Mouse (Mus musculus): ENCODE measurements around the gene Tnrc18. TPM values are rescaled to one million over a fixed set of nuclear protein-coding genes. Genes with fewer than 3 reads are reported as not detected.

Tnrc18 gene
- total and polyA plus RNA-seq, 2 experiments = 4.0 to 17.8 TPM

- Histone ChIP-seq H3K9ac (ENCODE audit: low read depth, low read length) (no peak overlapping the region), H3K79me2 (ENCODE audit: control insufficient read depth, insufficient read depth, low read length) (no peaks in the 10 kb centered on the region), H3K27me3 (ENCODE audit: control insufficient read depth, insufficient read depth, low read length) (no peaks in the 10 kb centered on the region), H3K27ac (replicated peaks; ENCODE audit: insufficient read depth, low read depth, low read length) (no peak overlapping the region), H3K36me3 (ENCODE audit: control insufficient read depth, insufficient read depth, low read length) (peaks cover 44% of the 10 kb centered on the region), H3K4me3 (ENCODE audit: insufficient read depth, low read depth, low read length) (no peak overlapping the region), H3K4me1 (ENCODE audit: control insufficient read depth, insufficient read depth, low read length) (no peaks in the 10 kb centered on the region)
- no peak for TF ChIP-seq POLR2A (IDR thresholded peaks at IDR 0.05; ENCODE audit: extremely low read depth, insufficient read depth, low read length)
- TF ChIP-seq CTCF (IDR thresholded peaks at IDR 0.05; ENCODE audit: low read depth, low read length) = no peak
- no peak for DNase-seq (ENCODE audit: extremely low read depth, low read depth, low spot score)
- 97% methylated on average over 16 of the region's 16 CpGs for WGBS
Measured at GRCm38 (mm10) chr5:142728301-142728700, 89.2 kb downstream of the Tnrc18 start.

DNA sequence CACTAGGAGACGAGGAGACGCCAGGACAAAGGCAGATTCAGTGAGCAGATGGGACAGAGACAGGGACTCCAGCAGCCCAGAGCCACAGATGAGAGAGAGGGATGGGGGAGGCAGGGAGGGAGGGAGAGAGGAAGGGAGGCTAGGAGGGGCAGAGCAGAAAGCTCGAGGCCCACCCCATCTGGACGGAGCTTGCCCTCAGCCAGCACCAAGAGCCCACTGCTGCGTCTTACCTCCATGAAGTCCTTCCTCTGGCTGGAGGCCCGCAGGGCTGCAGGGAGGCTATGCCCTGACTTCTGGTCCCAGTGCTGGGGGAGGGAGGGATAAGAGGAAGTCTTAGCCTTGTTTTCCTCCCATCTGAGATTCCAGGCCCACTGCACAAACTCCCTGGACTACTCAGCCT is 90.7 kb downstream of the Tnrc18 start:
- Histone ChIP-seq H3K27me3 (ENCODE audit: control insufficient read depth, insufficient read depth, low read length) (no peaks in the 10 kb centered on the region), H3K4me3 (ENCODE audit: insufficient read depth, low read depth, low read length) (no peak overlapping the region), H3K9ac (ENCODE audit: low read depth, low read length) (no peak overlapping the region), H3K4me1 (ENCODE audit: control insufficient read depth, insufficient read depth, low read length) (no peaks in the 10 kb centered on the region), H3K79me2 (ENCODE audit: control insufficient read depth, insufficient read depth, low read length) (no peaks in the 10 kb centered on the region), H3K27ac (replicated peaks; ENCODE audit: insufficient read depth, low read depth, low read length) (no peak overlapping the region), H3K36me3 (ENCODE audit: control insufficient read depth, insufficient read depth, low read length) (peaks cover 33% of the 10 kb centered on the region)
- no peak for DNase-seq (ENCODE audit: extremely low read depth, low read depth, low spot score)
- TF ChIP-seq CTCF (IDR thresholded peaks at IDR 0.05; ENCODE audit: low read depth, low read length) = no peak
- TF ChIP-seq POLR2A (IDR thresholded peaks at IDR 0.05; ENCODE audit: extremely low read depth, insufficient read depth, low read length) = no peak
- WGBS = 91% methylated on average over 6 of the region's 6 CpGs

GRCm38 (mm10) chr5:142724265-142724664 is 93.2 kb downstream of the Tnrc18 start:
- peaks cover 20% of the 10 kb centered on the region for H3K36me3 ChIP-seq (ENCODE audit: control insufficient read depth, insufficient read depth, low read length)
- no peak for DNase-seq (ENCODE audit: extremely low read depth, low read depth, low spot score)
- H3K27ac ChIP-seq (replicated peaks; ENCODE audit: insufficient read depth, low read depth, low read length) = no peak overlapping the region
- H3K9ac ChIP-seq (ENCODE audit: low read depth, low read length) = no peak overlapping the region
- H3K79me2 ChIP-seq (ENCODE audit: control insufficient read depth, insufficient read depth, low read length) = no peaks in the 10 kb centered on the region
- H3K4me3 ChIP-seq (ENCODE audit: insufficient read depth, low read depth, low read length) = no peak overlapping the region
- 94% methylated on average over 7 of the region's 7 CpGs for WGBS
- H3K27me3 ChIP-seq (ENCODE audit: control insufficient read depth, insufficient read depth, low read length) = no peaks in the 10 kb centered on the region
- no peaks in the 10 kb centered on the region for H3K4me1 ChIP-seq (ENCODE audit: control insufficient read depth, insufficient read depth, low read length)
- TF ChIP-seq POLR2A (IDR thresholded peaks at IDR 0.05; ENCODE audit: extremely low read depth, insufficient read depth, low read length) (no peak), CTCF (IDR thresholded peaks at IDR 0.05; ENCODE audit: low read depth, low read length) (no peak)

- H3K4me1 ChIP-seq (ENCODE audit: control insufficient read depth, insufficient read depth, low read length) = no peaks in the 10 kb centered on the region
- TF ChIP-seq CTCF (IDR thresholded peaks at IDR 0.05; ENCODE audit: low read depth, low read length) = peak; percentile 78
- no peak for TF ChIP-seq POLR2A (IDR thresholded peaks at IDR 0.05; ENCODE audit: extremely low read depth, insufficient read depth, low read length)
- peak; percentile 29 for DNase-seq (ENCODE audit: extremely low read depth, low read depth, low spot score)
- no peak overlapping the region for H3K27ac ChIP-seq (replicated peaks; ENCODE audit: insufficient read depth, low read depth, low read length)
- no peak overlapping the region for H3K9ac ChIP-seq (ENCODE audit: low read depth, low read length)
- no peak overlapping the region for H3K4me3 ChIP-seq (ENCODE audit: insufficient read depth, low read depth, low read length)
- 15% methylated on average over 7 of the region's 7 CpGs for WGBS
- H3K27me3 ChIP-seq (ENCODE audit: control insufficient read depth, insufficient read depth, low read length) = no peaks in the 10 kb centered on the region
- H3K36me3 ChIP-seq (ENCODE audit: control insufficient read depth, insufficient read depth, low read length) = peaks cover 17% of the 10 kb centered on the region
- no peaks in the 10 kb centered on the region for H3K79me2 ChIP-seq (ENCODE audit: control insufficient read depth, insufficient read depth, low read length)
Measured at GRCm38 (mm10) chr5:142723520-142724133, 93.8 kb downstream of the Tnrc18 start.

DNA sequence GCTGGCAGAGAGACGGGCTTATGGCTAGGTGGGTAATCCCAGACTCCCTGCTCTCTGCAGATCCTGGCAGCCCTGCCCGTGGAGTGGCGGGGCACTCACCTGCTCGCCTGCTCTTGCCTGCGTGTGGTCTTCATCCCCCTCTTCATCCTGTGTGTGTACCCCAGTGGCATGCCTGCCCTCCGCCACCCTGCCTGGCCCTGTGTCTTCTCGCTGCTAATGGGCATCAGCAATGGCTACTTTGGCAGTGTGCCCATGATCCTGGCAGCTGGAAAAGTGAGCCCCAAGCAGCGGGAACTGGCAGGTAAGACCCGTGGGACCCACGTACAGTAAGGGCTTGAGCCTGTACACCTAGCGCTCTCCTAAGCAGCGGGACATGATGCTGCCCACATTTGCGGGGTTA is 97.6 kb downstream of the Tnrc18 start:
- no peak overlapping the region for H3K9ac ChIP-seq (ENCODE audit: low read depth, low read length)
- H3K27ac ChIP-seq (replicated peaks; ENCODE audit: insufficient read depth, low read depth, low read length) = no peak overlapping the region
- H3K36me3 ChIP-seq (ENCODE audit: control insufficient read depth, insufficient read depth, low read length) = no peaks in the 10 kb centered on the region
- H3K4me1 ChIP-seq (ENCODE audit: control insufficient read depth, insufficient read depth, low read length) = no peaks in the 10 kb centered on the region
- TF ChIP-seq POLR2A (IDR thresholded peaks at IDR 0.05; ENCODE audit: extremely low read depth, insufficient read depth, low read length) = no peak
- no peak for TF ChIP-seq CTCF (IDR thresholded peaks at IDR 0.05; ENCODE audit: low read depth, low read length)
- H3K79me2 ChIP-seq (ENCODE audit: control insufficient read depth, insufficient read depth, low read length) = no peaks in the 10 kb centered on the region
- H3K27me3 ChIP-seq (ENCODE audit: control insufficient read depth, insufficient read depth, low read length) = no peaks in the 10 kb centered on the region
- H3K4me3 ChIP-seq (ENCODE audit: insufficient read depth, low read depth, low read length) = no peak overlapping the region
- no peak for DNase-seq (ENCODE audit: extremely low read depth, low read depth, low spot score)
- 80% methylated on average over 13 of the region's 13 CpGs for WGBS

GRCm38 (mm10) chr5:142718486-142718885 is 99.0 kb downstream of the Tnrc18 start:
- Histone ChIP-seq H3K36me3 (ENCODE audit: control insufficient read depth, insufficient read depth, low read length) (no peaks in the 10 kb centered on the region), H3K9ac (ENCODE audit: low read depth, low read length) (no peak overlapping the region), H3K27me3 (ENCODE audit: control insufficient read depth, insufficient read depth, low read length) (no peaks in the 10 kb centered on the region), H3K79me2 (ENCODE audit: control insufficient read depth, insufficient read depth, low read length) (no peaks in the 10 kb centered on the region), H3K27ac (replicated peaks; ENCODE audit: insufficient read depth, low read depth, low read length) (no peak overlapping the region), H3K4me1 (ENCODE audit: control insufficient read depth, insufficient read depth, low read length) (no peaks in the 10 kb centered on the region), H3K4me3 (ENCODE audit: insufficient read depth, low read depth, low read length) (no peak overlapping the region)
- TF ChIP-seq POLR2A (IDR thresholded peaks at IDR 0.05; ENCODE audit: extremely low read depth, insufficient read depth, low read length) (no peak), CTCF (IDR thresholded peaks at IDR 0.05; ENCODE audit: low read depth, low read length) (no peak)
- WGBS = 48% methylated on average over 25 of the region's 25 CpGs
- DNase-seq (ENCODE audit: extremely low read depth, low read depth, low spot score) = no peak
